Mouse (Mus musculus) megakaryocyte-erythroid progenitor cell, adult 5-6 weeks (primary cell): ENCODE data around the gene Arhgef3. TPM values are rescaled to one million over a fixed set of nuclear protein-coding genes. Genes with fewer than 3 reads are reported as not detected.

Source experiments
- ATAC-seq: replicated peaks from 2 replicates; pipeline ENCODE4 v1.8.0; 2016; ENCODE audit warnings: mild to moderate bottlenecking, inconsistent platforms; ENCODE audit not compliant: severe bottlenecking, poor library complexity, low FRiP score, low TSS enrichment
- total RNA-seq, 2 experiments: library from RNA; stranded (forward) in 1 of 2; stranded (reverse) in 1 of 2; fragments of 200-1000, 215-1000 nt in 1 of 2; fragments of >200 nt in 1 of 2; fragmentation: Nextera tagmentation in 1 of 2; gene quantifications; 2 replicates each; pipeline ENCODE4 v1.2.3; 2014 to 2017

Gene Arhgef3
- total RNA-seq, 2 experiments from 2014 or later, result 3.2 to 4.4 TPM

- no peak for ATAC-seq
These were observed 40.4 kb downstream of the Arhgef3 start for GRCm38 (mm10) chr14:27155088-27155487.

- no peak for ATAC-seq
These were observed 41.3 kb downstream of the Arhgef3 start for GRCm38 (mm10) chr14:27156032-27156431.

- no peak for ATAC-seq
These were observed 43.4 kb downstream of the Arhgef3 start for GRCm38 (mm10) chr14:27158133-27158532.

- no peak for ATAC-seq
These were observed 44.1 kb downstream of the Arhgef3 start for GRCm38 (mm10) chr14:27158782-27159181.

- no peak for ATAC-seq
These were observed 46.1 kb downstream of the Arhgef3 start for GRCm38 (mm10) chr14:27160762-27161161.

GRCm38 (mm10) chr14:27164639-27165038 lies 49.9 kb downstream of the Arhgef3 start:
- ATAC-seq, result no peak

GRCm38 (mm10) chr14:27166751-27167150 lies 52.1 kb downstream of the Arhgef3 start:
- no peak for ATAC-seq

GRCm38 (mm10) chr14:27167177-27167576 lies 52.5 kb downstream of the Arhgef3 start:
- no peak for ATAC-seq

- ATAC-seq, result no peak
These were observed 53.7 kb downstream of the Arhgef3 start for GRCm38 (mm10) chr14:27168387-27168786.

GRCm38 (mm10) chr14:27169287-27169686 lies 54.6 kb downstream of the Arhgef3 start:
- ATAC-seq, result no peak

GRCm38 (mm10) chr14:27170421-27170820 lies 55.7 kb downstream of the Arhgef3 start:
- no peak for ATAC-seq

- no peak for ATAC-seq
These were observed 56.6 kb downstream of the Arhgef3 start for GRCm38 (mm10) chr14:27171175-27171830.

- ATAC-seq, result no peak
These were observed 58.6 kb downstream of the Arhgef3 start for GRCm38 (mm10) chr14:27173178-27173803.

GRCm38 (mm10) chr14:27174188-27174786 lies 59.6 kb downstream of the Arhgef3 start:
- ATAC-seq, result no peak

- ATAC-seq, result no peak
These were observed 60.2 kb downstream of the Arhgef3 start for GRCm38 (mm10) chr14:27174831-27175301.

- ATAC-seq, result no peak
These were observed 60.6 kb downstream of the Arhgef3 start for GRCm38 (mm10) chr14:27175343-27175742.

GRCm38 (mm10) chr14:27177800-27178559 lies 63.3 kb downstream of the Arhgef3 start:
- ATAC-seq, result no peak

- ATAC-seq, result no peak
These were observed 63.8 kb downstream of the Arhgef3 start for GRCm38 (mm10) chr14:27178560-27178920.

GRCm38 (mm10) chr14:27179771-27180170 lies 65.1 kb downstream of the Arhgef3 start:
- no peak for ATAC-seq

- no peak for ATAC-seq
These were observed 67.4 kb downstream of the Arhgef3 start for GRCm38 (mm10) chr14:27182059-27182458.
